Mouse (Mus musculus): Measurements from ENCODE around the gene Lin28b. TPM values are rescaled to one million over a fixed set of nuclear protein-coding genes. Genes with fewer than 3 reads are reported as not detected.

Gene Lin28b
- polyA plus RNA-seq (2012; rRNA removed), result 0.04 and 0.11 TPM in 2 replicates

DNA sequence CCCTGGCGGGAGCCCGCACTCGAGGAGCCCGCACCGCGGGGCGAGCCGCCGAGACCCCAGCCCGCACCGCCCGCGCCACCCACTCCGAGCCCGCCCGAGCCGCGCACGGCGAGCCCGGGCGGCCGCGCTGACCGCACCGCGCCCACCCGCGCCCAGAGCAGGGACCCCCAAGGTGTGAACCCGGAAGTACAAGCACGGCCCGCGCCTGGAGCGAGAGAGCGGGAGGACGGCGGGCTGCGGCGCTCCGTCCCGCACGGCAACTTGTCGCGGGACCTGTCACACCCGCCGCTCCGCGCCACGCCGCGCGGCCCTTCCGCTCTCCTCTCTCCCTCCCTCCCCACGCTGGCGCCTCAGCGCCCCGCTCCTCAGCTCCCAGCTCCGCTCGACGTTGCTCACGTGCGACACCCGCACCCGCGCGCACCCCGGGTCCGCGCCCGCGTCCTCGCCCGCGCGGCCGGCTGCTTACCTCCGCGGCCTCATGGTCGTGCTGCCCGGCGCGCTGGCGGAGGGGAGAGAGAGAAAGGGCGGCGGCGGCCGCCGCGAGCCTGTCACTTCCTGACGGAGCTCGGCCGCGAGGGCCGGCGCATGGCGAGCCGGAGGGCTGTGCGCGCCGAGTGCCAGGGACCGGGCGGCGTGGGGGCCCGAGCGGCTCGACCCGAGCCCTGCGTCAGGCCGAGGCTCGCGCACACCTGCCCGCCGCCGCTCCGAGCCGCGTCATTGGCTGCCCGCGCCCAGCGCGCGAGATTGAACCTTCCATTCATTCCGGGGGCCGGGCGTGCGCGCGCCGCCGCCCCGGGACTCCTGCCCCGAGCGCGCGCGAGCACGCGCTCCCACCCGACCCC is at the start of gene Lin28b:
TSS of gene Lin28b (minus strand) at position 635 of the 842 bp plus-strand sequence.
- peak; percentile 37 for DNase-seq (ENCODE audit: low spot score)

GRCm38 (mm10) chr10:45511764-45512163 is 25.6 kb upstream of the Lin28b start:
- DNase-seq (ENCODE audit: low spot score), result no peak

DNA sequence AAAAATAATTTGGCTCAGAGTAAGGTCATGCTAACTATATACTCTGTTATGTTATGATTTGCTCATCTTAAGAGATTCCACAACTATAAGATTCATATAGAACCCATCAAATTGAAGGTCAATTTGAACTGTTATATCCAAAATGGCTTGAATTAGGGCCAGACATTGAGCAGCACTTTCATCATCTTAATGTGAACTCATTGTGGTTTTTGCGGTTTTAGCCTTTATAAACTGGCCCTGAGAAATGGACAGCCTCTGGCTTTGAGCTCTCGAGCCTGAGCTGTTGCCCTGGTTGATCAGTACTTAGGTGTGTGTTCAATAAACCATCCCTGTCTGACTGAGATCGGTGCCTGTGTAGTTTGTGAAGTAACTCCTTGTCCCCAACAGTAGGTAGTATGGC is 24.5 kb upstream of the Lin28b start:
- DNase-seq (ENCODE audit: low spot score), result no peak

DNA sequence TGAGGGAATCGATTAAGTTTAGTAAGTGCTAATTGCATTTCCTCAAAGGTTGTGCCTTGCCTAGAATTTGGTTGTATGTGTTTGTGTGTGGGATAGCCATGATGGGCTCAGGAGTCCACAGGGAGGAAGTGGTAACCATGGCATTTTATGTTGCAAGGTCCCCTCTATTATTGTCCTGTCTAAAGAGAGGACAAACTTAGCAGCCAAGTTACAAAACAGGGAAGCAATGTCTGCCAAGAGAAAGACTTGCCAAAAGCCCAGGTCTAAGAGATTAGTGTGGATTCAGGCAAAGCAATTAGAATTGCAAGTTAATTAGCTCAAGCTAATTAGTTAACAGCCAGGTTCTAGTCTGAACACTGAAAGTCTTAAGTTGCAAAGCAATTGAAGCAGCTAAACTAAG is 14.1 kb upstream of the Lin28b start:
- no peak for DNase-seq (ENCODE audit: low spot score)

GRCm38 (mm10) chr10:45486603-45486946 is 380 bp upstream of the Lin28b start:
- DNase-seq (ENCODE audit: low spot score), result no peak

- no peak for DNase-seq (ENCODE audit: low spot score)
Measured at GRCm38 (mm10) chr10:45485226-45485760, 902 bp downstream of the Lin28b start.

DNA sequence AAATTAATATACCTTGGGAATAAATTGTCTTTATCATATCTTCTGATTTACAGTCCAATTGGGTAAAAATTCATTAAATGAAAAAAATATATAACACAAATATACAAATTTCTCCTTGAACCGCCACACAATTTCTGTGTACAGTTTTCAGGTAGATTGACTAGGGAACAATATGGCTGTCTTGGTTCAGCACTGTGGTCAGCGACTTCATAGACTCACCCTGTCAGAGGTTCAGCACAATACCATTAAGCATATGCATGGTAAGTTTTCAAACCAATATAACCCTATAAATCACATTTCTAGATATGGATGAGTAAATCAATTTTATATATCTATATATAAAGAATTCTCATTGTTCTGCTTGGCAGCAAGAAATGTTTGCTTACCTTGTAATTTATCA is 3.0 kb downstream of the Lin28b start:
- DNase-seq (ENCODE audit: low spot score), result no peak

- DNase-seq (ENCODE audit: low spot score), result no peak
Measured at GRCm38 (mm10) chr10:45473663-45474333, 12.4 kb downstream of the Lin28b start.

DNA sequence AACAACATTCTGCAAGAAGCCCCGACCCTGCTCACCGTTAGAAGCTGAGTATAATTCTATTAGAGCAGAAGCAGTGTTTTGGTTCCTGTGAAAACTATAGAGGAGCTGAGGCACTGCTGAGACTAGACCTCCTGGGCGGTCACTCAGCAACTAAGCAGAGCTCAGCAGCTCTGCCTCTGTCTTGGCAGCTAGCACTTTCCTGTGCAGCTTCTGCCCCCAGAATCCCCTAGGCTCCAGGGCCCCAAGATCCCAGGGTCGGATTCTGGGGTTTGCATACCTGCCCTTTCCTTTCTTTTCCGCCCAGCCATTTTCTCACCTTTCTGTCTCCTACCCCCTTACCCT is 13.1 kb downstream of the Lin28b start:
- no peak for DNase-seq (ENCODE audit: low spot score)

DNA sequence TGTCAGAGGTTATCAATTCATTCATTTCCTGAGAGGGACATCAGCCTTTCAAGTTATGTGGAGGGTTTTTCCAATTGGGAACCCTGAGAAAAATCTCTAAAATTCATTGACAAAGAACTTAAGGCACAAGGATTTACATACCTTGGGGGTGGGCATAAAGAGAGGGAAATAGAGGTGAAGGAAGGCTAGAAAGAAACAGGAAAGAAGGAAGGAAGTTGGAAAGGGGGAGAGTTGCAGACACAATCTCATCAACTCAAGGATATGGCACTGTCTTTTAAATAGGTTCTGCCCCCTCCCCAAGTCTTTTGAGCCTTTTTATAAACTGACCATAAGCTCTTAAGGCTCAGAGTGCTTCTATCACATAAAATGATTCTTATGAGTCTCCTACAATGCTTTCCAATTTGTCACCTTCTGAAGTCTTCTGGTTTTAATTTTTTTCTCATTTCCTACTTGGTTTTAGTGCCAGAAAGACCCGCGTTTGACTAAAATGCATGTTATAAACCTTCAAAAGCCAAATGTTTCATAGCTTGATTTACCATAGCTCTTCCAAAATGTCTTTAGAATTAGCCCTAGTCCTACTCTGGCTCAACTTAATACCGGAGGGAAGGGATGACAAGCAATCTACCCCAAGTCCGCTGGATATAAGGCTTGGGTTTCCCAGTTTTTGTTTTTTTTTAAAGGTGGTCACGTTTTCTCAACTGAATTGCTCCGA is 13.6 kb downstream of the Lin28b start:
- DNase-seq (ENCODE audit: low spot score), result no peak

- DNase-seq (ENCODE audit: low spot score), result no peak
Measured at GRCm38 (mm10) chr10:45471321-45471720, 14.9 kb downstream of the Lin28b start.

- no peak for DNase-seq (ENCODE audit: low spot score)
Measured at GRCm38 (mm10) chr10:45470079-45470739, 16.0 kb downstream of the Lin28b start.

DNA sequence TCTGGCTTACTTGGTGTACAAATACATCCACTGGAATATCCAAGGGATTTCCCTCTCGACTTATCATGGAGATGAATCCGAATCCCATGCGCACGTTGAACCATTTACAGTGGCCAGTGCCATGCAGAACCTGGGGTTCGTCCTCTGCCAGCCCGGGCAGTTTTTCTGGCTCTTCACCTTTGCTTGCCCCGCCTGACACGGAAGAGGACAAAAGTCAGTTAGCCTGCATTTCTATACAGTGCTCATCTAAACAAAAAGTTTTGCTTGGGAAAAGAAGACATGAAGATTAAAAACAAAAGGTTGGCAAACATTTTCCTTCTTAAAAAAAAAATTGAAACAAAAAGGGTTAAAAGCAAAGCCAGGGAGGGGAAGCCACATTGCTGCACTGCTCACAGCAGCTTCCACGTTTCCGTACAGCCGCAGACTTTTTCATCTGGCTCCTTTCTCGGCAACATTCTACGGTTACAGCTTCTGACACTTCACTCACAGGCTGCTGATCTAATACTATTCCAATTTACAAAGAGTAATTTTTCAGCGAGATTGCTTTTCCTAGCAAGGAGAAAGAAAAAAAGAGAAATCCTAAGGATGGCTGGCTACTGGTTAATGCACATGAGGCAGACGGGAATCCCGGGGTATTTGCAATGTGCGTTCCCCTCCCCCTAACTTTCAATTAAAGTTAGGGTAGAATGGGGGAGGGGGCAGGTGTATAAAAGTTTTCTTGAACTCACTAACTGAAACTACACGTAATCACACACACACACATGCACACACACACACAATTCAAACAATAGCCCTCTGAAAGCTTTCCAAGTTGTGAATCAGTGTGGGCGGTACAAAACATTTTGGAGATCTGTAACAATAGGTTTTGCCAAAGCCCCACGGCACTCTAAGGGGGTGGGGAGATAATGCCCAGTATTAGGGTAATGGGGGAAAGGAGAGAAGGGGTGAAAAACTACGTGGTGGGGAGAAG is 16.9 kb downstream of the Lin28b start:
- DNase-seq (ENCODE audit: low spot score), result no peak

- DNase-seq (ENCODE audit: low spot score), result no peak
Measured at GRCm38 (mm10) chr10:45468180-45468915, 17.8 kb downstream of the Lin28b start.

GRCm38 (mm10) chr10:45458637-45459036 is 27.6 kb downstream of the Lin28b start:
- DNase-seq (ENCODE audit: low spot score), result no peak

GRCm38 (mm10) chr10:45458074-45458473 is 28.1 kb downstream of the Lin28b start:
- DNase-seq (ENCODE audit: low spot score), result no peak

- no peak for DNase-seq (ENCODE audit: low spot score)
Measured at GRCm38 (mm10) chr10:45446625-45447024, 39.6 kb downstream of the Lin28b start.

GRCm38 (mm10) chr10:45446215-45446614 is 40.0 kb downstream of the Lin28b start:
- no peak for DNase-seq (ENCODE audit: low spot score)

DNA sequence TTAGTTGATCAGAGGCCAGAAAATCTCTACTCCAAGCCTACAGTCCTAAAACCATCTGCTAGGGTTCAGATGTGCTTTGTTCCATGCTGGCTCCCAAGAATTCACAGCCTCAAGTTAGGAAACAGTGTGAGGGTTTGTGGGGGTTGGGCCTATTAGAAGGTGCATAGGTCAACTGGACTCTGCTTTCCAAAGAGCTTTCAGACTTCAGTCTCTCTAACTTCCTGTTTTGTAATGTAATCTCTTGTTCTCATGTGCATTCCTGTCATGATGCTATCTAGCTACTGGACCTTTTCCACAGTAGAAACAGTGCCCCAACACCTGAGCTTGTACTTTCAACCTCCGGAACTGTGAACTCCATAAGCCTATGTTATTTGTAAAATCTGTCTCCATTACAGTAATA is 63.8 kb downstream of the Lin28b start:
- DNase-seq (ENCODE audit: low spot score), result no peak

DNA sequence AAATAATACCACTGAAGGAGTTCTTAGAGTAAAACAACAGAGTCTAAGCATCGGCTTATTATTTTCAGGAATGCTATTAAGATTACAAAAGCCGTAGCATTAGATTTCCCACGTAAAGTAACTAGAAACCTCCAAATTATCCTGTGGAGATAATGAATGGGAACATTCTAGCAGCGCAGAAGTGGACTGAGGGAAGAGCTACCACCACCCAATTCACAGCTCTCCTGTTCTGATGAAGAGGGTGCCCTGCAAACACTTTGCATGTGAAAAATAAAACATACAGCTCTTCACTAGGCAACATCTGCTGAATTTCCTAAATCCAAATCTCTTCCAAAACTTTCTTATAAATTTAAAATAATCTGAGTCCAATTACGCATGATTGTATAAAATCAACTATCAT is 74.1 kb downstream of the Lin28b start:
- no peak for DNase-seq (ENCODE audit: low spot score)

Measured in urinary bladder, adult 2 months (tissue).